In genomic region chr7:3629543-3630477, GRCm38 (mm10) we compare ENCODE assay signal across 8 mouse cellular contexts. TPM values are rescaled to one million over a fixed set of nuclear protein-coding genes. Genes with fewer than 3 reads are reported as not detected.
DNase-seq lines count a peak whose midpoint lies in the region; ATAC-seq and TF ChIP-seq lines count a peak whose summit lies in the region.

Gene Tfpt, minus strand, starts transcription at chr7:3629929.
Gene Prpf31, plus strand, starts transcription at chr7:3629985.

- H3K4me3 ChIP-seq in gastrocnemius, adult 2 months: peak within 1 kb of the TSS; percentile 90
- H3K4me3 ChIP-seq in megakaryocyte, embryonic 14.5 days (replicated peaks): peak within 1 kb of the TSS; percentile 93

- H3K27ac ChIP-seq in gastrocnemius, adult 2 months: peak within 1 kb of the TSS; percentile 99

- H3K27me3 ChIP-seq in megakaryocyte, embryonic 14.5 days (replicated peaks): no peaks in the 10 kb centered on the region

- H3K9me3 ChIP-seq in megakaryocyte, embryonic 14.5 days: no peaks in the 10 kb centered on the region

- TF ChIP-seq CTCF in gastrocnemius, adult 2 months (IDR thresholded peaks at IDR 0.05): no peak

- H3K4me1 ChIP-seq in megakaryocyte, embryonic 14.5 days: peaks cover 80% of the 10 kb centered on the region

- peaks cover 75% of the 10 kb centered on the region for H3K36me3 ChIP-seq in megakaryocyte, embryonic 14.5 days (replicated peaks; ENCODE audit: low read length)

- peak; percentile 91 for ATAC-seq in common myeloid progenitor, adult 5-6 weeks (replicated peaks; ENCODE audit: low read depth, poor library complexity, severe bottlenecking)

- intact Hi-C loops in gastrocnemius, adult 2 months (cut with DNase I): loop anchor here (5.0 kb wide), 1 partner anchor 62 kb away; the partner anchor contains the start of genes Mboat7 and Tsen34

- DNase-seq in ZHBTc4 (ENCODE audit: low read depth, low spot score): peak; percentile 98
- peak; percentile 93 for DNase-seq in gastrocnemius, adult 2 months
- DNase-seq in hindlimb bud, embryonic 11.5 days (ENCODE audit: extremely low spot score, low read depth, low spot score): peak; percentile 92
- DNase-seq in left cerebral cortex, adult 8-10 months (ENCODE audit: low spot score in 2 of 2): peak; percentile 89 to 95
- DNase-seq in right cerebral cortex, postnatal 10 days (ENCODE audit: low spot score in 2 of 2): peak; percentile 95 to 96
- DNase-seq in urinary bladder, postnatal 25 days (ENCODE audit: low spot score): peak; percentile 85

RNA-seq across cellular contexts. Expression of gene Tfpt, which starts in this region (rescaled TPM):
- 30.3 and 32.8 TPM in 2 replicates for total RNA-seq in common myeloid progenitor, adult 5-6 weeks (2017)
- 10 to 100 TPM; 14.0 to 16.2 TPM for total RNA-seq in gastrocnemius, adult 2 months (2021)
- total RNA-seq in left cerebral cortex, adult 8-10 months (2022): 10 to 100 TPM; 36.8 to 46.7 (median 42.9) TPM
- polyA plus RNA-seq in megakaryocyte, embryonic 14.5 days (2012; ENCODE audit: insufficient read depth, low replicate concordance): 31.4 and 57.9 TPM in 2 replicates

RNA-seq across cellular contexts. Expression of gene Prpf31, which starts in this region (rescaled TPM):
- total RNA-seq in common myeloid progenitor, adult 5-6 weeks (2017): 103 and 108 TPM in 2 replicates
- 10 to 100 TPM; 20.8 to 22.1 TPM for total RNA-seq in gastrocnemius, adult 2 months (2021)
- 10 to 100 TPM; 50.4 to 59.8 (median 55.2) TPM for total RNA-seq in left cerebral cortex, adult 8-10 months (2022)
- polyA plus RNA-seq in megakaryocyte, embryonic 14.5 days (2012; ENCODE audit: insufficient read depth, low replicate concordance): 7.5 and 49.6 TPM in 2 replicates

Comparison
In these comparisons a context has a peak if more than half of its experiments do, and no peak if none do; other contexts are left out.
1. Peak in every context shown above with its lines: DNase-seq, ATAC-seq, H3K4me3 ChIP-seq and H3K27ac ChIP-seq.